Mouse (Mus musculus): ENCODE data around the gene Gjd3. TPM values are rescaled to one million over a fixed set of nuclear protein-coding genes. Genes with fewer than 3 reads are reported as not detected.

Gene Gjd3
- polyA plus RNA-seq, 1 experiment from 2014 or later = 3.0 TPM

DNA sequence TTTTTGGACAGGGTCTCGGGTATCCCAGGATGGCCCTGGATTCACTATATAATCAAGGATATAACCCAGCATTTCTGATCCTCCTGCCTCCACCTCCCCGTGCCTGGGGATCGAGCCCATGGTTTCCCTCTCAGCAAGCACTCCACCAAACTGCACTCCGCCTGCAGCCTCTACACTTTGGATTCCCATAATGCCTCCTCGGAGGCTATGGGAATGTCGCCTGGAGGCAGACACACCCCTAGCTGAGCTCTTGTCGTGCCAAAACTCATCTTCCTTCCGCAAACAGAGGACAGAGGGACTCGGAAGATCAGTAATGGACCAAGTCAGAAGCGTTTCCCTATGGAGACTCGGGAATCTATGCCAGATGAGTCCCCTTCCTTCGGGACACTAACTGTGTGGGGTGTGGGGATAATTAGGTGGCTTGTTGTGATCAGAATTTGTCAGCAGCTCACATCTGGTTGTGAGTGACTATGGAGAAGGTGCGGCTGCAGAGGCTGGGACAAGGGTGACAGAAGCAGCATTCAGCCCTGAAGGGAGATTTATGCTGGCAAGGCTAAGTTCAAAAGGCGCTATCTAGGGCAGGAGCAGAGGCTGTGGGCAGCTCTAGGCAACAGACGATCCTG is 4.2 kb downstream of the Gjd3 start:
- no peaks in the 10 kb centered on the region for H3K9me3 ChIP-seq (replicated peaks)
- 34% methylated on average over 15 of the region's 15 CpGs for WGBS

DNA sequence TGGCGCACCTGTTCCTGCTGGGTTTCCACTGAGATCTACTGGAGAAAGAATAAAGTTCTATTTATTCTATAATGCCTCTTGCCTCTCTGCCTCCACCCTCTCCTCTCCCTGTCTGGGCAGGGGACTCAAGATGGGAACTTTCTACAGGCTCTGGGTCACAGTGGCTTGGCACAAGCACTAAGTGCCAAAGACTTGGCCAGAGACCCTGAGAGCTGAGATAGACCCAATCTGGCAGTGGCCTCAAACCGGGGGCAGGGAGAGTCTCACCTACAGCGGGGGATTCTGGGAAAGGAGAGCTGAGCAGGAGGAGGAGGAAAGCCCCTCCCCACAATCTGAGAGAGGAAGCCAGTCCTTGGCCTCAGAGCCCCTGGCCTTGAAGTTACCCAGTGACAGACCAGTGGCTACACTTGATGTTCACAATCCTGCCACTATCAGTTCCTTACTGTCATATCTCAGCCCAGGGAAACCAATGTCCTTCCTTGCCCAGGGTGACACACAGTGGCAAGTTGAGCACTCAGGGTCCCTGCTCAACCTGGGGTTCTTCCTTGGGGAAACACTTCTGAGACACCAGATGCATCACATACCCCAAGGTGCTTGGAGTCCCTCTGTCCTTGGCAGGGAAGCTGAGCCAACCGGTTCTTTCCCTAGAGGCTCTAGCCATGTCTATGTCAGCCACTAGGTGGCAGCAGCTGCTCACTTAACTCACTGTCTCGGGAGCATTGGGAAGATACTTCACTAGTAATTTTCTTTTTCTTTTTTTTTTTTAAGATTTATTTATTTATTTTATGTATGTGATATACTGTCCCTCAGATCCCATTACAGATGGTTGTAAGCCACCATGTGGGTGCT is 7.7 kb downstream of the Gjd3 start:
- H3K27me3 ChIP-seq (replicated peaks) = no peaks in the 10 kb centered on the region
- 50% methylated on average over 5 of the region's 5 CpGs for WGBS
- no peak overlapping the region for H3K27ac ChIP-seq (replicated peaks)
- no peak for ATAC-seq (ENCODE audit: low FRiP score)
- H3K4me3 ChIP-seq (replicated peaks) = no peak overlapping the region
- peaks cover 28% of the 10 kb centered on the region for H3K4me1 ChIP-seq
- H3K36me3 ChIP-seq = peaks cover 26% of the 10 kb centered on the region
- no peaks in the 10 kb centered on the region for H3K9me3 ChIP-seq (replicated peaks)
- H3K4me2 ChIP-seq = no peak overlapping the region
- H3K9ac ChIP-seq (replicated peaks) = no peak overlapping the region

More for the DNA sequence above, 4.2 kb downstream of the Gjd3 start:
- Histone ChIP-seq H3K9ac (replicated peaks) (no peak overlapping the region), H3K4me3 (replicated peaks) (no peak overlapping the region), H3K27me3 (replicated peaks) (no peaks in the 10 kb centered on the region), H3K4me2 (no peak overlapping the region), H3K4me1 (peaks cover 27% of the 10 kb centered on the region), H3K36me3 (peaks cover 7% of the 10 kb centered on the region; the same call in 1 of the 2 replicates), H3K27ac (replicated peaks) (no peak overlapping the region)
- ATAC-seq (ENCODE audit: low FRiP score) = no peak

DNA sequence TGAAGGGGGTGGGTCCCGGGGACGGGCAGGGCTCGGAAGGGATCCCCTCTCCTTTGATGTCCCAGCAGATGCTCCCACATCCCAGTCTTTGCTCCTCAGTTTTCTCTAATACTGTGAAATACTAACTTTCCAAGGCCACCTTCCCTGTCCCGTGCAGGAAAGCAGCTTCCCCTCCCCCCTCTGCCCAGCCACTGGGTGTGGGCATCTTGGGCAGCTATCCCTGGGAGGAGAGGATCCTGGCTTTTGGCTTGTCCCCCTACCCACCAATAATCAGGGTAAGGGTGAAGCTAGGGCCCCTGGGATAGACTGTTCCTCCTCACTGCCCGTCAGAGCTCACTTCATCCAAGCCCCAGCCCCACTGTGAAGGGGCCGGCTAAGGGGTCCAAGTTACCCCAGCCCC is 8.6 kb downstream of the Gjd3 start:
- Histone ChIP-seq H3K36me3 (peaks cover 26% of the 10 kb centered on the region), H3K4me1 (peaks cover 37% of the 10 kb centered on the region), H3K9me3 (replicated peaks) (no peaks in the 10 kb centered on the region), H3K4me3 (replicated peaks) (no peak overlapping the region), H3K27me3 (replicated peaks) (no peaks in the 10 kb centered on the region), H3K9ac (replicated peaks) (no peak overlapping the region), H3K4me2 (no peak overlapping the region), H3K27ac (replicated peaks) (no peak overlapping the region)
- ATAC-seq (ENCODE audit: low FRiP score) = no peak
- 77% methylated on average over 6 of the region's 6 CpGs for WGBS

DNA sequence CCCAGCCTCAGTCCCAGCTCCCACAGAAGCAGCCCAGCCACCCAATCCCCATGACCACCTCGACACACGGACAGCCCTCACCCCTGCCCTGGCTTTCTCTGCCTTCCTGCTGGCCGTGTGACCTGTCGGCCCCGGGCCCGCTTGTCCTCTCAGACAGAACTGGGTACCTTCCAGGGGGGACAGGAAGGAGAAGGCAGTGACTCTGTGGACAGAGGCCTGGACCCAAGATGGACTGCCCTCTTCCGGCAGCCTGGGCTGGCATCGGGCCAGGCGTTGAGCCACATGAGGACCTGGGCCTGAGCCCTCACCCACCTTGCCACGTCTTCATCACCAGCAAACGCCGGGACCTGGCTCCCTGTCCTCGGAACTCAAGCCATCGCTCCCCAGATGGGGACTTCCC is 9.2 kb downstream of the Gjd3 start:
- Histone ChIP-seq H3K4me2 (no peak overlapping the region), H3K9me3 (replicated peaks) (no peaks in the 10 kb centered on the region), H3K27ac (replicated peaks) (no peak overlapping the region), H3K9ac (replicated peaks) (no peak overlapping the region), H3K4me1 (peaks cover 39% of the 10 kb centered on the region), H3K27me3 (replicated peaks) (no peaks in the 10 kb centered on the region), H3K4me3 (replicated peaks) (no peak overlapping the region), H3K36me3 (peaks cover 26% of the 10 kb centered on the region)
- WGBS = 77% methylated on average over 14 of the region's 14 CpGs
- ATAC-seq (ENCODE audit: low FRiP score) = no peak

DNA sequence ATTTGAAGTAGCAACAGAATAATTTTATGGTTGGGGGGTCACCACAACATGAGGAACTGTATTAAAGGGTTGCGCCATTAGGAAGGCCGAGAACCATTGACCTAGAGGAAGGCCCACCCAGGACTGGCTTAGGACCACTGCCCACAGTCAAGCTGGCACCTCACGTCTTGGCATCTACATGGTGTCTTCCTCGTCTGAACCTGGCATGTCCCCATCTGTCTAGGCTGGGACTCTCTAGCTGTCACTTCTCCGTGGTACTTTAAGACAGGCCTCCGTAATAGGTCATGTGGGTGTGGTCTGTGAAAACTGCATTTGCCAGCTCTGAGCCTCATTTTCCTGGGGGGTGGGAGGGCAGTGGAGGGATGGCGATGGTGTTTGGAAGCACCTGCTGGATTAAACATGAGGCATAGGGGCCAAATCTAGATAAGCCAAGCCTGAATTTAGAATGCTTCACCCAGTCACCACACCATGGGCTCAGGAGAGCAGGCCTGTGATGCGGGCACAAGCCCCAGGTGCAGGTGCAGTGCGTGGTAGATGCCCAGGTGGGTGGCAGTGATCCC is 9.9 kb downstream of the Gjd3 start:
- Histone ChIP-seq H3K4me2 (no peak overlapping the region), H3K9me3 (replicated peaks) (no peaks in the 10 kb centered on the region), H3K9ac (replicated peaks) (no peak overlapping the region), H3K4me1 (peaks cover 45% of the 10 kb centered on the region), H3K27ac (replicated peaks) (no peak overlapping the region), H3K36me3 (peaks cover 26% of the 10 kb centered on the region), H3K4me3 (replicated peaks) (no peak overlapping the region), H3K27me3 (replicated peaks) (no peaks in the 10 kb centered on the region)
- 88% methylated on average over 9 of the region's 9 CpGs for WGBS
- no peak for ATAC-seq (ENCODE audit: low FRiP score)

DNA sequence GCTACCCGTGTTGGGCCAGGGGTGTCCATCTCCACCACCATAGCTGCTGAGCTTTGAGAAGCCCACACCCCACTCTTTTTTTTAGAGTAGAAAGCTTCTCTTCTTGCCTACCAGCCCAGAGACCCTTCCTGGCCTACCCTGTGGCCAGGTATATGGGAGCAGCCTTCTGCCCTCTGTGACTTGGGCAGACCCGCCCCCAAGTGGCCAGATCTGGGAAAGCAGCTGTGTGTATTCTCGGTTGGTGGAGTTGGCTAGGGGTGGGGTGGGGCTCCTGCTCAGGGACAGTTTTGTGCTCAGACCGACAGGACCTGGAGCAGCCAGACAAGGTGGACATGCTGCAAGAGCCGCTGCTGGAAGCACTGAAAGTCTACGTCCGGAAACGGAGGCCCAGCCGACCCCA is 10.6 kb downstream of the Gjd3 start:
- no peak for ATAC-seq (ENCODE audit: low FRiP score)

DNA sequence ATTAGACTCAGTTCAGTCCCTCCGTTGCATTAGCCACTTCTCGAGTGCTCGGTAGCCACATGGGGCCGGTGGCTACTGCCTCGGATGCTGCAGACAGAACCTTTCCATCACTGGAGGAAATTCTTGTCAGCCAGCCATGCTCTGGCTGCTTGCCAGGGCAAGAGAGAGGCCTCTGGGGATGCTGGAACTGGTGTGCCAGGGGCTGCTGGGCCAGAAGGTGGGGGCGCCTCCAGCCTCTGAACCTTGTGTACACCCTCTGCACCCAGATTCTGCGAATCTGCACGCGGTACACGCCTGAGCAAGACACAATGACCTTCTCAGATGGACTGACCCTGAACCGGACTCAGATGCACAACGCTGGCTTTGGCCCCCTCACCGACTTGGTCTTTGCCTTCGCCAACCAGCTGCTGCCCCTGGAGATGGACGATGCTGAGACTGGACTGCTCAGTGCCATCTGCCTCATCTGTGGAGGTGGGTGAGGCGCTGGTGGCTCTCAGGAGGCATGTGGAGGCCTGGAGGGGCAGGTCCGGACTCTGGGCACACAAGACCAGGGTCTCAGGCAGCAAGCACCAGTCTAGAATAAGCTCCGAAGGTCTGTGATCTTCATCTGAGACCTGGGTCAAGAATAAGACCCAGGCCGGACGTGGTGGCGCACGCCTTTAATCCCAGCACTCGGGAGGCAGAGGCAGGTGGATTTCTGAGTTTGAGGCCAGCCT is 11.3 kb downstream of the Gjd3 start:
- no peak overlapping the region for H3K4me3 ChIP-seq (replicated peaks)
- WGBS = 43% methylated on average over 23 of the region's 23 CpGs
- H3K27ac ChIP-seq (replicated peaks) = peak overlapping the region; percentile 83
- peaks cover 59% of the 10 kb centered on the region for H3K4me1 ChIP-seq
- H3K36me3 ChIP-seq = peaks cover 26% of the 10 kb centered on the region
- H3K9me3 ChIP-seq (replicated peaks) = no peaks in the 10 kb centered on the region
- no peak overlapping the region for H3K4me2 ChIP-seq
- no peaks in the 10 kb centered on the region for H3K27me3 ChIP-seq (replicated peaks)
- no peak overlapping the region for H3K9ac ChIP-seq (replicated peaks)
- no peak for ATAC-seq (ENCODE audit: low FRiP score)

More for the DNA sequence above, 10.6 kb downstream of the Gjd3 start:
- 0 out of 2 replicates have a peak overlapping the region, but pooled peaks have one; percentile 23 for H3K9ac ChIP-seq (replicated peaks)
- H3K36me3 ChIP-seq = peaks cover 26% of the 10 kb centered on the region
- no peak overlapping the region for H3K4me2 ChIP-seq
- H3K4me3 ChIP-seq (replicated peaks) = no peak overlapping the region
- WGBS = 53% methylated on average over 9 of the region's 9 CpGs
- H3K27ac ChIP-seq (replicated peaks) = no peak overlapping the region
- H3K4me1 ChIP-seq = peaks cover 52% of the 10 kb centered on the region
- H3K9me3 ChIP-seq (replicated peaks) = no peaks in the 10 kb centered on the region
- no peaks in the 10 kb centered on the region for H3K27me3 ChIP-seq (replicated peaks)

DNA sequence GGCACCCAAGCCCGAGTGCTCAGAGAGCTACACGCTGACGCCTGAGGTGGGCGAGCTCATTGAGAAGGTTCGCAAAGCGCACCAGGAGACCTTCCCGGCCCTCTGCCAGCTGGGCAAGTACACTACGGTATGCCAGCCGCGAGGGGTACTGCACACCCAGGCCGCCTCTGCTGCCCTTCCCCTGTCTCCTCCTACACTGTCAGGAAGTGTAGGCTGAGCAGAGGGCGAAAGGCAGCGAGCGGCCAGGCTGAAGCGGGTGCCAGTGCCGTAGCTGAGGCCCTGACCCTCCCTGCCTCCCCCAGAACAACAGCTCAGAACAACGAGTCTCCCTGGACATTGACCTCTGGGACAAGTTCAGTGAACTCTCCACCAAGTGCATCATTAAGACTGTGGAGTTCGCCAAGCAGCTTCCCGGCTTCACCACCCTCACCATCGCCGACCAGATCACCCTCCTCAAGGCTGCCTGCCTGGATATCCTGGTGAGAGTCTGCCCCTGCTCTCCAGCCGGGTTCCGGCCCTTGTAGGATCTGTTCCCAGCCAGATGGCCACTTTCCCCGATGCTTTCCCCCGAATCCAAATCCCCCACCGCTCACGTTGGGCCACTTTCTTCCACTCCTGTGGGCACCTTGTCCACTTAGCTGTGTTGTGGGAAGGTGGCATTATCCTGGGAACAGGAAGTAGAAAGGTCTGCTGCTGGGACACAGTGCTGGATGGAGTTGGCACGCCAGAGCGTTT is 12.5 kb downstream of the Gjd3 start:
- Histone ChIP-seq H3K27ac (replicated peaks) (peak overlapping the region; percentile 83), H3K4me3 (replicated peaks) (no peak overlapping the region), H3K9me3 (replicated peaks) (no peaks in the 10 kb centered on the region), H3K4me1 (peaks cover 70% of the 10 kb centered on the region), H3K27me3 (replicated peaks) (no peaks in the 10 kb centered on the region), H3K9ac (replicated peaks) (no peak overlapping the region), H3K4me2 (peak overlapping the region; percentile 43), H3K36me3 (peaks cover 26% of the 10 kb centered on the region)
- 35% methylated on average over 29 of the region's 29 CpGs for WGBS
- no peak for ATAC-seq (ENCODE audit: low FRiP score)

DNA sequence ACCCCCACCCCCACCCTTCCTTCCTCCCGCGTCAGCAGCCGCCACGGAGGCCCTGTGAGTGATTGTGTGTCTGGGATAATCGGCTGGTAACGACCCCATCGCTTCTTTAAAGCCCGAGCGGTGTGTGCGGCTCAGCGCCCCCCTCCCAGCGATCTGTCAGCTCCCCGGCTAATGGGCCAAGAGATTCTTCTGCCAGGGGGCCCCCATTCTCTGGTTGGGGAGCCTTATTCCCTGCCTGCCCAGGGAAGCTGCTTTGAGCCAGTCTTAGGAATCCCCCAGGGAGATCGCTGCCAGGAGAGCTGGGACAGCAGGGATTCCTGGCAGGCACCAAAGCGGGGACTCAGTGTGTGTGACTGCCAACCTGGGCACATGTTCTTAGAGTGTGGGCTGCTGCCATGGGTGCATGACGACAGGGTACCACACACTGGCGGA is 13.3 kb downstream of the Gjd3 start:
- Histone ChIP-seq H3K4me3 (replicated peaks) (no peak overlapping the region), H3K27ac (replicated peaks) (peak overlapping the region; percentile 83), H3K27me3 (replicated peaks) (no peaks in the 10 kb centered on the region), H3K36me3 (peaks cover 26% of the 10 kb centered on the region), H3K4me2 (peak overlapping the region; percentile 43), H3K9ac (replicated peaks) (peak overlapping the region; percentile 27; the same call in 1 of the 2 replicates), H3K4me1 (peaks cover 79% of the 10 kb centered on the region), H3K9me3 (replicated peaks) (no peaks in the 10 kb centered on the region)
- WGBS = 12% methylated on average over 17 of the region's 17 CpGs
- ATAC-seq (ENCODE audit: low FRiP score) = peak; percentile 36

DNA sequence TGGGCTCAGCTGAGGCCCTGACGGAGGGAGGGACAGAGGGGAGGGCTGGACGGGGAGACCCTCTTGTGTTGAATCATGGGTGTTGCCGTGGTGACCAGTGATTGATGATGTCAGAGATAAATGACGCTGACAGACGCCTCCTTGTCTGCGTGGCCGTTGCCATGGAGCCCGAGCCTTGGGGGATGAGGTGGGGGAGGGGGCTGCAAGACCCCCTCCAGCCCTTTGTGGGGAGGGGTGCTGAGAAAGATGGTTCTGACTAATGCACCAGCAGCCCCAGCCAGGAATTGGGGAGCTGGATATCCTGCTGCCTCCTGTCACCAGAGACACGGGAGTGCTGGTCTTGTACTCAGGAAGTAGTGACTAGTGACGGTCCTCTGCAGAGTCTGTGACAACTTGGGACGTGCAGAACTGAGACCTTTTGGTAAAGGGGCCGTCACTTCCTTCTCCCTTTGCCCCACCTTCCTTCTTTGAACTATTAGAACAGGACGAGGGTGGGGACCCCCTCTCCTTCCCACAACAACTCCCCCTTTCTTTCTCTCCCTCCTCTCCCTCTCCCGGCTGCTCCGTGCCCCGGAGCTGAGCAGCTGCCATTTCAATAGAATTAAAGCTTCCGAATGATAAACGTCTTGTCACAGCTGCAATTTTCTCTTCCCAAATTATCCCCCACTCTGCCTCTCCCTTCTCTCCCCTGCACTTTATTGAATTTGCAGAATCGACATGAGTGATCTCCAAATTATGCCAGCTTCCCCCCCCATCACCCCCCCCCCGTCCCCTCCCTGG is 13.9 kb downstream of the Gjd3 start:
- H3K9ac ChIP-seq (replicated peaks) = 0 out of 2 replicates have a peak overlapping the region, but pooled peaks have one; percentile 18
- ATAC-seq (ENCODE audit: low FRiP score) = peak; percentile 33
- no peaks in the 10 kb centered on the region for H3K27me3 ChIP-seq (replicated peaks)
- no peak overlapping the region for H3K4me3 ChIP-seq (replicated peaks)
- peak overlapping the region; percentile 43 for H3K4me2 ChIP-seq
- no peaks in the 10 kb centered on the region for H3K9me3 ChIP-seq (replicated peaks)
- peaks cover 22% of the 10 kb centered on the region for H3K36me3 ChIP-seq
- 2% methylated on average over 20 of the region's 20 CpGs for WGBS
- H3K4me1 ChIP-seq = peaks cover 85% of the 10 kb centered on the region
- H3K27ac ChIP-seq (replicated peaks) = peak overlapping the region; percentile 83
